Mouse (Mus musculus) intestine, postnatal 0 days (tissue): ENCODE measurements at regions not wholly inside any gene's neighbourhood (a gene's known extent, or its start where the extent isn't known, plus 50 kb on each side); places are given as distances from the start of the nearest gene placed in this dataset.

Source experiments
- ATAC-seq: fragments of 200-750 bp; cut with Nextera tagmentation; 2 replicates; pipeline ENCODE4 v1.8.0; 2017; ENCODE audit warnings: mild to moderate bottlenecking, moderate TSS enrichment, moderate library complexity
- H3K27ac ChIP-seq: fragments of 300-500 bp; sonication (generic); 2 replicates; pipeline ENCODE4 v1.5.1; 2014; ENCODE audit warnings: mild to moderate bottlenecking, low read depth, low read length, moderate library complexity
- H3K27me3 ChIP-seq: fragments of 300-500 bp; sonication (generic); replicated peaks from 2 replicates; pipeline ENCODE4 v1.6.1; 2014; ENCODE audit warnings: low read length, mixed read lengths; ENCODE audit not compliant: control insufficient read depth, insufficient read depth
- H3K36me3 ChIP-seq: fragments of 300-500 bp; sonication (generic); 2 replicates; pipeline ENCODE4 v1.6.1; 2014; ENCODE audit warnings: mild to moderate bottlenecking, moderate library complexity; ENCODE audit not compliant: control insufficient read depth, insufficient read depth
- H3K4me1 ChIP-seq: fragments of 300-500 bp; sonication (generic); replicated peaks from 2 replicates; pipeline ENCODE4 v1.6.1; 2014; ENCODE audit warnings: antibody characterized with exemption, low read length, mixed read lengths; ENCODE audit not compliant: control insufficient read depth, insufficient read depth
- H3K4me2 ChIP-seq: fragments of 300-500 bp; sonication (generic); replicated peaks from 2 replicates; pipeline ENCODE4 v1.6.1; 2014; ENCODE audit warnings: low read depth, mild to moderate bottlenecking, moderate library complexity
- H3K4me3 ChIP-seq: fragments of 300-500 bp; sonication (generic); 2 replicates; pipeline ENCODE4 v1.5.1; 2014; ENCODE audit warnings: low read depth, low read length
- H3K9ac ChIP-seq: fragments of 300-500 bp; sonication (generic); 2 replicates; pipeline ENCODE4 v1.6.1; 2014; ENCODE audit warnings: mild to moderate bottlenecking, low read depth, low read length
- H3K9me3 ChIP-seq: fragments of 300-500 bp; sonication (generic); 2 replicates; pipeline ENCODE4 v1.6.1; 2016; ENCODE audit warnings: mixed run types; ENCODE audit not compliant: control insufficient read depth
- CTCF ChIP-seq: sonication (generic); IDR thresholded peaks from 2 replicates; pipeline ENCODE4 v1.5.1; 2016; ENCODE audit warnings: low read depth, mild to moderate bottlenecking, control low read depth, antibody characterized with exemption, moderate library complexity
- WGBS: fragments of 180-500 bp; shearing (Covaris S2); extraction: QIAGEN DNeasy Blood & Tissue Kit; methylation state at CpG from one replicate; pipeline ENCODE4 v1.1.7; 2014; 5-methylcytosine and 5-hydroxymethylcytosine counted together

DNA sequence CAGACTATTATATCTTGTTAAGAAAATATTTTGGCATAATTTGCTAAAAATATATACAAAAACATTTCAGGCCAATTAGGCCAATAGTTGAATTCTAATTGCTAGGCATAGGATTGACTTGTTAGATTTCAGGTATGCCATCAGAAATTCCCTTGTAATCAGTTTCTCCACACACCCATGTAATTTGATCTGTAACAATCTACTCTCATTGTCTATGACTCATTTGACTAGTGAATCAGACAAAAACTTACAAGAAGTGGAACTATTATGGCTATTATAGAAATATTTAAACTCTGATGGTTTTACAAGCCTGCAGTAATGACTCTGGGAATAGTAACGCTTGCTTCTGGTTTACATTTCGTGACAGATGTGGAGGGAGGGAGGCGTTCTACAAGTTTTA lies 338.9 kb upstream of the Ptbp2 start:
- TF ChIP-seq CTCF, result no peak
- H3K4me3 ChIP-seq, result no peak overlapping the region
- no peaks in the 10 kb centered on the region for H3K9me3 ChIP-seq
- WGBS, result 65% methylated on average over 3 of the region's 3 CpGs
- no peak overlapping the region for H3K4me2 ChIP-seq
- ATAC-seq, result no peak
- H3K4me1 ChIP-seq, result no peaks in the 10 kb centered on the region
- H3K36me3 ChIP-seq, result no peaks in the 10 kb centered on the region
- H3K27me3 ChIP-seq, result no peaks in the 10 kb centered on the region
- H3K27ac ChIP-seq, result no peak overlapping the region
- H3K9ac ChIP-seq, result no peak overlapping the region

GRCm38 (mm10) chr3:120083171-120083932 lies 299.1 kb upstream of the Ptbp2 start:
- ATAC-seq, result no peak
- WGBS, result 70% methylated on average over 7 of the region's 7 CpGs
- H3K27ac ChIP-seq, result no peak overlapping the region

DNA sequence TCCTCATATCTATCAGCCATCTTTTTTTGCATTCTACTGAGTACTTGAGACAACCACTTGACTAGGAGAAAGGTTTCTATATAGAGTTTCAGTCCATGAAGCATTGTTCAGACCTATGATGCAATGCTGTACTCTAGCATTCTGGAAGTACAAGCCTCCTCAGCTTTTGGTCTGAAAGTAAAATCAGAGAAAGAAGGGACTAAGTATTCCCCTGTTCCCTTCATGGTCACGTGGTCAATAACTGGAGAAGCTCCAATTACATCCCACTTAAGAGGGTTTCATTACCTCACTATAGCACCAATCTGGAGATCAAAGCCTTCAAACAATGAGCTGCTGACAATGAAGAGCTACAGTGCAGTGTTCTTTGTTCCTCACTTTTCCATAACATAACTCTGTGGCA lies 289.3 kb upstream of the Ptbp2 start:
- 26% methylated on average over 1 of the region's 1 CpGs for WGBS
- ATAC-seq, result no peak
- H3K4me3 ChIP-seq, result no peak overlapping the region
- TF ChIP-seq CTCF, result no peak
- H3K36me3 ChIP-seq, result no peaks in the 10 kb centered on the region
- H3K9me3 ChIP-seq, result no peaks in the 10 kb centered on the region
- H3K4me1 ChIP-seq, result no peaks in the 10 kb centered on the region
- H3K9ac ChIP-seq, result no peak overlapping the region
- no peak overlapping the region for H3K27ac ChIP-seq
- H3K27me3 ChIP-seq, result no peaks in the 10 kb centered on the region
- H3K4me2 ChIP-seq, result no peak overlapping the region

More at GRCm38 (mm10) chr3:120083171-120083932, 299.1 kb upstream of the Ptbp2 start:
- Histone ChIP-seq H3K4me3 (no peak overlapping the region), H3K27me3 (no peaks in the 10 kb centered on the region), H3K9ac (no peak overlapping the region), H3K4me2 (no peak overlapping the region), H3K9me3 (no peaks in the 10 kb centered on the region), H3K36me3 (no peaks in the 10 kb centered on the region), H3K4me1 (no peaks in the 10 kb centered on the region)
- TF ChIP-seq CTCF, result no peak

DNA sequence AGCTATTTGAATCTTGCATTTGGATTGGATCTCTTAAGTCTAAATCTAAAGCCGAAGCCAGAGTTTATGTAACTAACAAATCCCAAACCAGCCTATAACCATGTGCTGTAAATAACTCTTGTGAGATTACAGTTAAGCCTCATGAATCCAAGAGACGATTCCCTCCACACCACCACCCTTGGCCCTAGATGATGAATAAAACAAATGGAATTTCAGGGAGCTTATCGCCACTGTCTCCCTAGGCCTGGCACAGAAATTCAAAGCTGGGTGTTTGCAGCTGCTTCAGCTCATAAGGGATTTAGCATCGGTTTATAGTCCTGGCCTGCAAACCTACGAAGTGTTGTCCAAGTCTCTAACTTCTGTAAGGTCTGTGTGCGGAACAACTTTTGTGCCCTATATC lies 281.4 kb upstream of the Ptbp2 start:
- Histone ChIP-seq H3K27ac (no peak overlapping the region), H3K9me3 (no peaks in the 10 kb centered on the region), H3K36me3 (no peaks in the 10 kb centered on the region), H3K4me3 (no peak overlapping the region), H3K4me2 (no peak overlapping the region), H3K4me1 (no peaks in the 10 kb centered on the region), H3K9ac (no peak overlapping the region), H3K27me3 (no peaks in the 10 kb centered on the region)
- 77% methylated on average over 6 of the region's 6 CpGs for WGBS
- TF ChIP-seq CTCF, result no peak
- no peak for ATAC-seq

DNA sequence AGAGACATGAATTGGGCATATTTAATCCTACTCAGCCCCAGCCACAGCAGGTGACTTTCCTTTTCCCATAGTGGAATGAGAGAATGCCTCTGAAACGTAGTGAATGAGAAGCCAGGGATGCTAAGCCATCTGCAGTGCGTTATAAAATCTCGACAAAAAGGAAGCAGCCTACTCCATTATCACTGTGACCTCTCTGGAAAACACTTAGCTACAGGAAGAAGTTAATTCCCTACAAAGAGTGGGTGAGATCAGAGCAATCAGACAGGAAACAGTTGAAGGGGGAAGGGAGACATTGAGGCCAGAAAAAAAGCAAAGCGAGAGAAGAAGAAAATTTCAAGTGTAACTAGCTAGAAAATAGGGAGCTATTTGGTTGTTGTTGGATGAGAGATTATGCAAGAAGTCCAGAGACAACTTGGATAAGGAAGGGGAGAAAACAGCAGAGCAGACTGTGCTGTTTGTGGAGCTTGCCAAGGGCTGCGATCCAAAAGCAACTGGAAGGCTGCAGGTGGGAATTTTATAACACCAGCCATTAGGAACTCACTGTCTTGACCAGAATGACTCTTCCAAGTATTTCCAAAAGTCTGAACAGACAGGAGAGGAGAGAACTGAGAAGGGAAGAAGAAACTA lies 280.7 kb upstream of the Ptbp2 start:
- Histone ChIP-seq H3K27me3 (no peaks in the 10 kb centered on the region), H3K9me3 (no peaks in the 10 kb centered on the region), H3K4me2 (no peak overlapping the region), H3K4me1 (no peaks in the 10 kb centered on the region), H3K36me3 (no peaks in the 10 kb centered on the region), H3K9ac (no peak overlapping the region), H3K4me3 (no peak overlapping the region), H3K27ac (no peak overlapping the region)
- WGBS, result 48% methylated on average over 5 of the region's 5 CpGs
- no peak for ATAC-seq
- TF ChIP-seq CTCF, result no peak

DNA sequence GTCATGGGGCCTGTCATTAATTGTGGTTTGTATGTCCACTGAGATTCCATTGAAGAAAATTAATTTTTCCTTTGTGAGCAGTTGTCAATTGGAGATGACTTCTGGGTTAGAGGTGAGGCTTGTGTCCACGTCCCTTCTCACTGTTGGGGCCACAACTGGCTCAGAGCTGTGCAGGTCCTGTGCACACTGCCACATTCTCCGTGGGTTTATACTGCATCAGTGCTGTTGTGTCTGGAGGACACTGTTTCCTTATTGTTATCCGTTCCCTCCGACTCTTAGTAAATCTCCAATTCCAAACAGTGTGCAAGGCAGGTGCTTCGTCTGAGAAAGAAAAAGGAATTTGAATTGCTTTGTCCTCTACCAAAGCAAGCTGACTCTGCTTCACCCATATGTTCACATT lies 278.0 kb upstream of the Ptbp2 start:
- TF ChIP-seq CTCF, result no peak
- Histone ChIP-seq H3K27me3 (no peaks in the 10 kb centered on the region), H3K4me1 (no peaks in the 10 kb centered on the region), H3K36me3 (no peaks in the 10 kb centered on the region), H3K9ac (no peak overlapping the region), H3K4me2 (no peak overlapping the region), H3K9me3 (no peaks in the 10 kb centered on the region), H3K27ac (no peak overlapping the region), H3K4me3 (no peak overlapping the region)
- no peak for ATAC-seq
- 79% methylated on average over 5 of the region's 5 CpGs for WGBS
